Mouse (Mus musculus): Measurements from ENCODE around the gene Mmgt2.

DNA sequence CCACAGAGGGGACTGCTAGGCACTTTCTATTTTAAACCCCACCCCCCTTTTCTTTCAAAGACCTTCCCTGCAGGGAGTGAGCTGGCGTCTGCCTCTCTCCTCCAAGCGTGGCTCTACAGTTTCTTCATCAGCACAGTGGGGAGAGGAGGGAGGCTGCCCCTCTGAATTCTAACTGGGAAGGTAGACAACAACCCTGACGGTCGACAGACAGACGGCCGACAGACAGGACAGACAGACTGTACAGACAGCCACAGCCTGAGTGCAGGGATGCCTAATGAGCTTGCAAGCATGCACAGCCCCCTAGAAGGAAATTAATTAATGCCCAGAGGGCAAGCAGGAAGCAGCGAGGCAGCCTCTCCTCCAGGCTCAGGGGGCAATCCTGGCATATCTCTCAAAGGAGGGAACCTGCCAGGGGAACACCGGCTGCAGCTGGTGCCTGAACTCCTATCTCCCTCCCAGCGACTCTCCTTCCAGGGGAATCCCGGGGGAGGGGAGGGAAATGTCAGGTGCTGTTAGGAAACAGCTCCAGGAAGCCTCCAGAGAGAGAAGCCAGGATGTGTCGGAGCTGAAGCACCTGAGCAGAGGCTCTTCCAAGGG lies 18.1 kb upstream of the Mmgt2 start:
- TF ChIP-seq POLR2A (IDR thresholded peaks at IDR 0.05; ENCODE audit: borderline replicate concordance, extremely low read depth, low read depth, low read length) (no peak), CTCF (IDR thresholded peaks at IDR 0.05; ENCODE audit: insufficient read depth, low read length) (no peak)

Measured in lung, adult 2 months (tissue).